Mouse (Mus musculus) forebrain, embryonic 13.5 days (tissue): ENCODE results near the gene Larp4b. TPM values are rescaled to one million over a fixed set of nuclear protein-coding genes. Genes with fewer than 3 reads are reported as not detected.

Source experiments
- ATAC-seq: fragments of 200-750 bp; cut with Nextera tagmentation; 2 replicates; pipeline ENCODE4 v1.8.0; 2017
- H3K27ac ChIP-seq: fragments of 300-500 bp; sonication (generic); 2 replicates; pipeline ENCODE4 v1.5.1; 2015; ENCODE audit warnings: inconsistent platforms, mild to moderate bottlenecking, moderate library complexity
- H3K27me3 ChIP-seq: fragments of 300-500 bp; sonication (generic); 2 replicates; pipeline ENCODE4 v1.6.1; 2015; ENCODE audit warnings: mild to moderate bottlenecking, inconsistent platforms
- H3K36me3 ChIP-seq: fragments of 300-500 bp; sonication (generic); 2 replicates; pipeline ENCODE4 v1.6.1; 2015; ENCODE audit warnings: mild to moderate bottlenecking, inconsistent platforms; ENCODE audit not compliant: poor library complexity, severe bottlenecking
- H3K4me1 ChIP-seq: fragments of 300-500 bp; sonication (generic); 2 replicates; pipeline ENCODE4 v1.6.1; 2015; ENCODE audit warnings: inconsistent platforms
- H3K4me2 ChIP-seq: fragments of 300-500 bp; sonication (generic); 2 replicates; pipeline ENCODE4 v1.6.1; 2015; ENCODE audit warnings: inconsistent platforms, mild to moderate bottlenecking, moderate library complexity
- H3K4me3 ChIP-seq: fragments of 300-500 bp; sonication (generic); 2 replicates; pipeline ENCODE4 v1.5.1; 2015; ENCODE audit warnings: mild to moderate bottlenecking, inconsistent platforms
- H3K9ac ChIP-seq: fragments of 300-500 bp; sonication (generic); 2 replicates; pipeline ENCODE4 v1.6.1; 2015; ENCODE audit warnings: mild to moderate bottlenecking, inconsistent platforms
- H3K9me3 ChIP-seq: fragments of 300-500 bp; sonication (generic); replicated peaks from 2 replicates; pipeline ENCODE4 v1.6.1; 2016; ENCODE audit warnings: inconsistent platforms
- WGBS: fragments of 180-500 bp; shearing (Covaris S2); methylation state at CpG from one replicate; pipeline ENCODE4 v1.1.7; 2015; 5-methylcytosine and 5-hydroxymethylcytosine counted together
- polyA plus RNA-seq: library from polyadenylated mRNA; unstranded; fragments of >200 nt; fragmentation: Nextera tagmentation; extraction: Ambion mirVana; gene quantifications from 2 replicates; pipeline ENCODE4 v1.2.1, GENCODE M21; 2015

The Larp4b gene
- polyA plus RNA-seq, 1 experiment from 2014 or later: 33.6 TPM

GRCm38 (mm10) chr13:9082128-9082883 lies 11.4 kb upstream of the Larp4b start:
- Histone ChIP-seq H3K9ac (no peak overlapping the region), H3K27me3 (no peaks in the 10 kb centered on the region), H3K27ac (no peak overlapping the region), H3K36me3 (no peaks in the 10 kb centered on the region), H3K4me1 (no peaks in the 10 kb centered on the region), H3K4me3 (no peak overlapping the region), H3K9me3 (no peaks in the 10 kb centered on the region), H3K4me2 (no peak overlapping the region)
- 73% methylated on average over 14 of the region's 14 CpGs for WGBS
- ATAC-seq: no peak

GRCm38 (mm10) chr13:9094186-9094980 lies 702 bp downstream of the Larp4b start:
- H3K4me3 ChIP-seq: peak overlapping the region; percentile 84
- peak; percentile 62 for ATAC-seq
- 0% methylated on average over 56 of the region's 63 CpGs for WGBS
- peak overlapping the region; percentile 87 for H3K27ac ChIP-seq
- peak overlapping the region; percentile 96 for H3K9ac ChIP-seq
- peaks cover 28% of the 10 kb centered on the region for H3K4me1 ChIP-seq
- no peaks in the 10 kb centered on the region for H3K9me3 ChIP-seq
- no peaks in the 10 kb centered on the region for H3K27me3 ChIP-seq
- peak overlapping the region; percentile 96 for H3K4me2 ChIP-seq
- H3K36me3 ChIP-seq: no peaks in the 10 kb centered on the region

GRCm38 (mm10) chr13:9099289-9099688 lies 5.6 kb downstream of the Larp4b start:
- no peak overlapping the region for H3K9ac ChIP-seq
- WGBS: 66% methylated on average over 5 of the region's 5 CpGs
- H3K27ac ChIP-seq: no peak overlapping the region
- H3K4me3 ChIP-seq: no peak overlapping the region
- no peaks in the 10 kb centered on the region for H3K36me3 ChIP-seq
- no peak for ATAC-seq
- H3K4me2 ChIP-seq: no peak overlapping the region
- H3K4me1 ChIP-seq: peaks cover 28% of the 10 kb centered on the region
- no peaks in the 10 kb centered on the region for H3K27me3 ChIP-seq
- H3K9me3 ChIP-seq: no peaks in the 10 kb centered on the region

GRCm38 (mm10) chr13:9100517-9100916 lies 6.8 kb downstream of the Larp4b start:
- Histone ChIP-seq H3K36me3 (no peaks in the 10 kb centered on the region), H3K4me1 (peaks cover 20% of the 10 kb centered on the region), H3K4me3 (no peak overlapping the region), H3K9me3 (no peaks in the 10 kb centered on the region), H3K27me3 (no peaks in the 10 kb centered on the region), H3K4me2 (no peak overlapping the region), H3K9ac (no peak overlapping the region), H3K27ac (no peak overlapping the region)
- ATAC-seq: no peak
- 94% methylated on average over 2 of the region's 2 CpGs for WGBS

GRCm38 (mm10) chr13:9106246-9106645 lies 12.6 kb downstream of the Larp4b start:
- WGBS: 83% methylated on average over 5 of the region's 5 CpGs
- Histone ChIP-seq H3K27ac (no peak overlapping the region), H3K4me2 (no peak overlapping the region), H3K4me3 (no peak overlapping the region), H3K9me3 (no peaks in the 10 kb centered on the region), H3K36me3 (no peaks in the 10 kb centered on the region), H3K27me3 (no peaks in the 10 kb centered on the region), H3K9ac (no peak overlapping the region), H3K4me1 (0 out of 2 replicates have a peak, but pooled peaks cover 3% of the 10 kb centered on the region)
- no peak for ATAC-seq

- H3K4me2 ChIP-seq: no peak overlapping the region
- H3K4me3 ChIP-seq: no peak overlapping the region
- WGBS: 78% methylated on average over 2 of the region's 2 CpGs
- ATAC-seq: no peak
- H3K36me3 ChIP-seq: no peaks in the 10 kb centered on the region
- no peak overlapping the region for H3K27ac ChIP-seq
- H3K9ac ChIP-seq: no peak overlapping the region
- H3K27me3 ChIP-seq: no peaks in the 10 kb centered on the region
- H3K9me3 ChIP-seq: no peaks in the 10 kb centered on the region
- H3K4me1 ChIP-seq: 0 out of 2 replicates have a peak, but pooled peaks cover 3% of the 10 kb centered on the region
These were observed 13.5 kb downstream of the Larp4b start for GRCm38 (mm10) chr13:9106992-9107858.

GRCm38 (mm10) chr13:9113735-9114134 lies 20.1 kb downstream of the Larp4b start:
- no peak for ATAC-seq
- Histone ChIP-seq H3K4me3 (no peak overlapping the region), H3K36me3 (no peaks in the 10 kb centered on the region), H3K9me3 (no peaks in the 10 kb centered on the region), H3K27ac (no peak overlapping the region), H3K9ac (no peak overlapping the region), H3K4me2 (no peak overlapping the region), H3K4me1 (no peaks in the 10 kb centered on the region), H3K27me3 (no peaks in the 10 kb centered on the region)
- WGBS: 95% methylated on average over 3 of the region's 3 CpGs

- H3K27me3 ChIP-seq: no peaks in the 10 kb centered on the region
- no peak overlapping the region for H3K27ac ChIP-seq
- WGBS: 85% methylated on average over 10 of the region's 10 CpGs
- no peaks in the 10 kb centered on the region for H3K4me1 ChIP-seq
- no peak for ATAC-seq
- no peak overlapping the region for H3K9ac ChIP-seq
- peaks cover 24% of the 10 kb centered on the region for H3K36me3 ChIP-seq
- no peak overlapping the region for H3K4me3 ChIP-seq
- no peaks in the 10 kb centered on the region for H3K9me3 ChIP-seq
- H3K4me2 ChIP-seq: no peak overlapping the region
These were observed 27.3 kb downstream of the Larp4b start for GRCm38 (mm10) chr13:9120835-9121542.

GRCm38 (mm10) chr13:9122045-9122444 lies 28.4 kb downstream of the Larp4b start:
- Histone ChIP-seq H3K9ac (no peak overlapping the region), H3K4me1 (no peaks in the 10 kb centered on the region), H3K9me3 (no peaks in the 10 kb centered on the region), H3K27me3 (no peaks in the 10 kb centered on the region), H3K4me3 (no peak overlapping the region), H3K36me3 (peaks cover 24% of the 10 kb centered on the region), H3K4me2 (no peak overlapping the region), H3K27ac (no peak overlapping the region)
- no peak for ATAC-seq
- WGBS: 95% methylated on average over 4 of the region's 4 CpGs

GRCm38 (mm10) chr13:9125193-9125592 lies 31.5 kb downstream of the Larp4b start:
- no peak overlapping the region for H3K27ac ChIP-seq
- no peak for ATAC-seq
- H3K9ac ChIP-seq: no peak overlapping the region
- peaks cover 50% of the 10 kb centered on the region for H3K36me3 ChIP-seq
- no peaks in the 10 kb centered on the region for H3K9me3 ChIP-seq
- 96% methylated on average over 7 of the region's 7 CpGs for WGBS
- H3K4me2 ChIP-seq: no peak overlapping the region
- H3K27me3 ChIP-seq: no peaks in the 10 kb centered on the region
- no peaks in the 10 kb centered on the region for H3K4me1 ChIP-seq
- H3K4me3 ChIP-seq: no peak overlapping the region

GRCm38 (mm10) chr13:9127715-9128114 lies 34.0 kb downstream of the Larp4b start:
- Histone ChIP-seq H3K9ac (no peak overlapping the region), H3K4me1 (no peaks in the 10 kb centered on the region), H3K27ac (no peak overlapping the region), H3K4me3 (no peak overlapping the region), H3K9me3 (no peaks in the 10 kb centered on the region), H3K4me2 (no peak overlapping the region), H3K27me3 (no peaks in the 10 kb centered on the region), H3K36me3 (peaks cover 61% of the 10 kb centered on the region)
- ATAC-seq: no peak
- 96% methylated on average over 4 of the region's 4 CpGs for WGBS
